Mouse (Mus musculus): ENCODE measurements around the gene Asb11. TPM values are rescaled to one million over a fixed set of nuclear protein-coding genes. Genes with fewer than 3 reads are reported as not detected.

Gene Asb11
- polyA plus RNA-seq, 1 experiment = not detected

DNA sequence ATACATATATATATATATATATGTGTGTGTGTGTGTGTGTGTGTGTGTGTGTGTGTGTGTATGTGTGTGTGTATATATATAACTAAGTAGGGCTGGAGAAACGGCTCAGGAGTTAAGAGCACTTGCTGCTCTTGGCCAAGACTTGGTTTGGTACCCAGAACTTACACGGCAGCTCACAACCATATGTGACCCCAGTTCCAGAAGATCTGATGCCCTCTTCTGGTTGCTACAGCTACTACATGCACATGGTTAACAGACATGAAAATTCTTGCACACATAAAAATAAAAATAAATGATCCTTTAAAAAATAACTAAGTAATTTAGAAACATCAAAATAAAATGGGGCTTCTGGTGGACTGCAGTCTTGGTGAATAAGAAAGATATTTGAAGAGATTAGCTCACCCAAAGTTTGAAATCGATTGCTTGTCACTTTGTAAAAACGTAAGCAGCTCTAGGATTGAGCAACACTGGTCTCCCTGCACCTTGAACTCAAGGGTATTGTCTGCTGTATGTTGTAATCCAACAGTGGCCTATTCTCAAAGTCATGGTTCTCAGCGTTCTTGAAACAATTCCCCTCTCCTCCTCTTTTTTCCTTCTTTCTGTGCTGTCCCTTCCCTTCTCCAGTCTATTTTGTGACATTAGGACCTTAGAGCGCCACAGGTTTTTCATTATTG lies 22.5 kb downstream of the Asb11 start:
- no peaks in the 10 kb centered on the region for H3K27me3 ChIP-seq (ENCODE audit: control insufficient read depth, insufficient read depth, insufficient read length)
- H3K79me3 ChIP-seq (ENCODE audit: low read depth) = no peaks in the 10 kb centered on the region
- H3ac ChIP-seq (ENCODE audit: control insufficient read depth, insufficient read length, low read depth) = no peak overlapping the region
- no peaks in the 10 kb centered on the region for H3K79me2 ChIP-seq (ENCODE audit: control insufficient read depth, insufficient read depth)
- TF ChIP-seq MYOD1 (IDR thresholded peaks at IDR 0.05; ENCODE audit: control insufficient read depth, insufficient read length, low read depth) = no peak
- TF ChIP-seq CEBPB (IDR thresholded peaks at IDR 0.05; ENCODE audit: low read depth) = no peak
- TF ChIP-seq USF1 (IDR thresholded peaks at IDR 0.05; ENCODE audit: low read depth) = no peak
- no peak for TF ChIP-seq FOSL1 (IDR thresholded peaks at IDR 0.05; ENCODE audit: insufficient read depth, low read length, poor library complexity, severe bottlenecking)
- TF ChIP-seq CTCF (IDR thresholded peaks at IDR 0.05; ENCODE audit: control insufficient read depth, insufficient read depth, insufficient read length) = no peak
- no peak for TF ChIP-seq MAX (IDR thresholded peaks at IDR 0.05)
- no peak for TF ChIP-seq MYOG (IDR thresholded peaks at IDR 0.05; ENCODE audit: control insufficient read depth, extremely low read depth, insufficient read length)
- H3K4me3 ChIP-seq (ENCODE audit: insufficient read depth, poor library complexity, severe bottlenecking) = no peak overlapping the region
- no peaks in the 10 kb centered on the region for H3K36me3 ChIP-seq (ENCODE audit: control insufficient read depth, insufficient read depth)

DNA sequence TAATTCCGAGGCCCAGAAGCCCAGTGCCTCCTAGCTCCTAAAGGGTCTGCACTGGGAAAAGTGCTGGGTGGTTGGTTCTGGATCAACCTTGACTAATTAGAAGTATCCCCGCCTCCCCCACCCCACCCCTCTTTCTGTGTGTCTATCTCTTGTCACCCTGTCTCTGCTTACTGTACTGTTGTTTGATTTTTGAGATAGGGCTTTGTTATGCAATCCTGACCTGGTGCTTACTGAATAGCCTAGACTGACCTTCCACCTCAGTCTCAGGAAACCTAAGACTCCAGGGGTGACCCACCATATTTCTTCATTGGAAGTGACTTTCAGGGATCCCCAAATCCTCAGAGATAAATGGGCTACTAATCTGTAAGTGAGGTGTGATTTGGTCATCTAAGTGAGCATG lies 65.5 kb downstream of the Asb11 start:
- H3K27me3 ChIP-seq (ENCODE audit: control insufficient read depth, insufficient read depth, insufficient read length) = no peaks in the 10 kb centered on the region
- no peak for TF ChIP-seq MYOD1 (IDR thresholded peaks at IDR 0.05; ENCODE audit: control insufficient read depth, insufficient read length, low read depth)
- TF ChIP-seq USF1 (IDR thresholded peaks at IDR 0.05; ENCODE audit: low read depth) = no peak
- no peak for TF ChIP-seq FOSL1 (IDR thresholded peaks at IDR 0.05; ENCODE audit: insufficient read depth, low read length, poor library complexity, severe bottlenecking)
- no peak for TF ChIP-seq CEBPB (IDR thresholded peaks at IDR 0.05; ENCODE audit: low read depth)
- TF ChIP-seq MYOG (IDR thresholded peaks at IDR 0.05; ENCODE audit: control insufficient read depth, extremely low read depth, insufficient read length) = no peak
- TF ChIP-seq MAX (IDR thresholded peaks at IDR 0.05) = no peak
- no peak for TF ChIP-seq CTCF (IDR thresholded peaks at IDR 0.05; ENCODE audit: control insufficient read depth, insufficient read depth, insufficient read length)

DNA sequence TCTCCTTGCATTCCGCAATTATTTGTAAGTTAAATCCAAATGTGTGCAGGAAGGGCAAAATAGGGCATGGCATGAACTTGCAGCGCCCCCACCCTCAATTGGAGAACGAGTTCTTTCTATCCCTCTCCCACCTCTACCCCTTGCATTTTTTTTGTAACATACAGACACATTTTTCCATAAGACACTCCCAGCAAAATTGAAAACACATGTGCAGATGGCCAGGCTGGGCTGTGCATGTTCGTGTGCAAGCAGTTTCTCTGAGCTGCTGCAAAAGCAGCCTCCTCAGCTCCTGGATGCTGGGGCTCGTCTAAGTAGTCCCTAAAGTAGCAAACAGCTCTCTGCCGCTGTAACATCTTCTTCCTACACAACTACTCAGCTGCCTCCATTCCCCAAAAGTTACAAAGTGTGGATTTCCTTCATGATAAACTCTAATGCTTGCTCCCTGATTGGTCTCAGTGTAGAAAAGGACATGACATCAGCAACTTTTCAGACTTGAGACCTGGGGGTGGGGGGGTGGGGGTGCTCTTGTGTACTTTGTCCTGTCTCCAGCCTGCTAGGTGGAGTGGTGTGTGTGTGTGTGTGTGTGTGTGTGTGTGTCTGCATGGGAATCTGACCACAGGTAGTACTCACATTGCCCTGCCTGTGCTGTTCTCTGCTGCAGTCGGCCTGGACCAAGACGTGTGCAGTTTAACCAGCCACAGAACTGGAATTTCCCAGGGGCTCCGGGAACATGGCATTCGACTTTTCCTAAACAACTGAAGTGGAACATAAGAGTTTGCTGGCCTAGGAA lies 69.1 kb downstream of the Asb11 start, which contains the start of gene Asb9:
TSS of gene Asb9 (plus strand) at position 619 of the 790 bp plus-strand sequence.
- Histone ChIP-seq H3K4me3 (ENCODE audit: insufficient read depth, poor library complexity, severe bottlenecking) (no peak within 1 kb of the TSS), H3K79me2 (ENCODE audit: control insufficient read depth, insufficient read depth) (no peaks in the 10 kb centered on the region), H3K79me3 (ENCODE audit: low read depth) (no peaks in the 10 kb centered on the region)

More for the DNA sequence above, 65.5 kb downstream of the Asb11 start:
- H3K79me2 ChIP-seq (ENCODE audit: control insufficient read depth, insufficient read depth) = no peaks in the 10 kb centered on the region
- no peak overlapping the region for H3K4me3 ChIP-seq (ENCODE audit: insufficient read depth, poor library complexity, severe bottlenecking)
- no peak overlapping the region for H3ac ChIP-seq (ENCODE audit: control insufficient read depth, insufficient read length, low read depth)
- H3K79me3 ChIP-seq (ENCODE audit: low read depth) = no peaks in the 10 kb centered on the region
- no peaks in the 10 kb centered on the region for H3K36me3 ChIP-seq (ENCODE audit: control insufficient read depth, insufficient read depth)

GRCm38 (mm10) chrX:164507068-164507467 lies 70.3 kb downstream of the Asb11 start:
- no peaks in the 10 kb centered on the region for H3K27me3 ChIP-seq (ENCODE audit: control insufficient read depth, insufficient read depth, insufficient read length)
- TF ChIP-seq CTCF (IDR thresholded peaks at IDR 0.05; ENCODE audit: control insufficient read depth, insufficient read depth, insufficient read length) (no peak), FOSL1 (IDR thresholded peaks at IDR 0.05; ENCODE audit: insufficient read depth, low read length, poor library complexity, severe bottlenecking) (no peak), MAX (IDR thresholded peaks at IDR 0.05) (no peak), MYOG (IDR thresholded peaks at IDR 0.05; ENCODE audit: control insufficient read depth, extremely low read depth, insufficient read length) (no peak), CEBPB (IDR thresholded peaks at IDR 0.05; ENCODE audit: low read depth) (no peak), USF1 (IDR thresholded peaks at IDR 0.05; ENCODE audit: low read depth) (no peak)

More for the DNA sequence above, 69.1 kb downstream of the Asb11 start, which contains the start of gene Asb9:
- TF ChIP-seq MAX (IDR thresholded peaks at IDR 0.05) (no peak), USF1 (IDR thresholded peaks at IDR 0.05; ENCODE audit: low read depth) (no peak), CEBPB (IDR thresholded peaks at IDR 0.05; ENCODE audit: low read depth) (no peak), MYOD1 (IDR thresholded peaks at IDR 0.05; ENCODE audit: control insufficient read depth, insufficient read length, low read depth) (no peak), MYOG (IDR thresholded peaks at IDR 0.05; ENCODE audit: control insufficient read depth, extremely low read depth, insufficient read length) (no peak), CTCF (IDR thresholded peaks at IDR 0.05; ENCODE audit: control insufficient read depth, insufficient read depth, insufficient read length) (no peak), FOSL1 (IDR thresholded peaks at IDR 0.05; ENCODE audit: insufficient read depth, low read length, poor library complexity, severe bottlenecking) (no peak)
- Histone ChIP-seq H3K36me3 (ENCODE audit: control insufficient read depth, insufficient read depth) (no peaks in the 10 kb centered on the region), H3K27me3 (ENCODE audit: control insufficient read depth, insufficient read depth, insufficient read length) (no peaks in the 10 kb centered on the region), H3ac (ENCODE audit: control insufficient read depth, insufficient read length, low read depth) (no peak within 1 kb of the TSS)

DNA sequence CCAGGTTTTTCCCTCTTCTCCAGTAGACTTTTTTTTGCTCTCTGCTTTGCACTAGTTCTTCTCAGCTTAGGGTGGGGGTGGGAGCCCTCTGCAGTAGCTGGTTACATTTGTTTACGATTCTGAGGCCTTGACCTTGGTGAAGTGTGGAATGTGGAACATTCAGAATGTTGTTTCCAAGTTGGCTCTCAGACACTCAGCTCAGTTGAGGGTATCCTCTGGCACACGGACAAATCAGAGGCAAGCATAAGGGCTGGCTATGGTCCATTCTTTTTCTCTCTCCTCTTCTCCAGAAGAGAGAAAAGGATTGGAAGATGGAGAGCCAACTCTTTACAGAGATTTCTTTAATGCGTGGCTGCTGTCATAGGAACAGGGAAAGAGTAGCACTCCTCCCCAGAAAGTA lies 71.9 kb downstream of the Asb11 start:
- no peak overlapping the region for H3ac ChIP-seq (ENCODE audit: control insufficient read depth, insufficient read length, low read depth)
- H3K4me3 ChIP-seq (ENCODE audit: insufficient read depth, poor library complexity, severe bottlenecking) = no peak overlapping the region
- no peaks in the 10 kb centered on the region for H3K27me3 ChIP-seq (ENCODE audit: control insufficient read depth, insufficient read depth, insufficient read length)
- H3K36me3 ChIP-seq (ENCODE audit: control insufficient read depth, insufficient read depth) = no peaks in the 10 kb centered on the region
- TF ChIP-seq MAX (IDR thresholded peaks at IDR 0.05) (no peak), FOSL1 (IDR thresholded peaks at IDR 0.05; ENCODE audit: insufficient read depth, low read length, poor library complexity, severe bottlenecking) (no peak), MYOG (IDR thresholded peaks at IDR 0.05; ENCODE audit: control insufficient read depth, extremely low read depth, insufficient read length) (no peak), CTCF (IDR thresholded peaks at IDR 0.05; ENCODE audit: control insufficient read depth, insufficient read depth, insufficient read length) (no peak), CEBPB (IDR thresholded peaks at IDR 0.05; ENCODE audit: low read depth) (no peak), USF1 (IDR thresholded peaks at IDR 0.05; ENCODE audit: low read depth) (no peak), MYOD1 (IDR thresholded peaks at IDR 0.05; ENCODE audit: control insufficient read depth, insufficient read length, low read depth) (no peak)
- H3K79me3 ChIP-seq (ENCODE audit: low read depth) = no peaks in the 10 kb centered on the region
- no peaks in the 10 kb centered on the region for H3K79me2 ChIP-seq (ENCODE audit: control insufficient read depth, insufficient read depth)

More at GRCm38 (mm10) chrX:164507068-164507467, 70.3 kb downstream of the Asb11 start:
- Histone ChIP-seq H3ac (ENCODE audit: control insufficient read depth, insufficient read length, low read depth) (no peak overlapping the region), H3K79me2 (ENCODE audit: control insufficient read depth, insufficient read depth) (no peaks in the 10 kb centered on the region), H3K36me3 (ENCODE audit: control insufficient read depth, insufficient read depth) (no peaks in the 10 kb centered on the region), H3K4me3 (ENCODE audit: insufficient read depth, poor library complexity, severe bottlenecking) (no peak overlapping the region), H3K79me3 (ENCODE audit: low read depth) (no peaks in the 10 kb centered on the region)

Other genes starting within 250 kb of the Asb11 start
- not detected for gene Bmx, start 178.8 kb upstream of the Asb11 start, polyA plus RNA-seq (2012; fragmentation: generic; extraction: Trizol)
- gene Pir, start 167.6 kb upstream of the Asb11 start, polyA plus RNA-seq (2012; fragmentation: generic; extraction: Trizol) = 16.0 TPM
- 2.8 TPM for gene Vegfd, start 63.6 kb upstream of the Asb11 start, polyA plus RNA-seq (2012; fragmentation: generic; extraction: Trizol)
- 3.2 TPM for gene Piga, start 17.2 kb upstream of the Asb11 start, polyA plus RNA-seq (2012; fragmentation: generic; extraction: Trizol)
- not detected for gene Asb9, start 69.3 kb downstream of the Asb11 start, polyA plus RNA-seq (2012; fragmentation: generic; extraction: Trizol)

Measured in C2C12 (cell line).